Mouse (Mus musculus) testis, adult 2 months (tissue): ENCODE measurements around the gene Ccer2.

Experiments used
- CTCF ChIP-seq: fragments of 200-500 bp; IDR thresholded peaks from 2 replicates; pipeline ENCODE4 v1.5.1; 2012; ENCODE audit warnings: low read depth, mild to moderate bottlenecking, inconsistent platforms, low read length, moderate library complexity; ENCODE audit not compliant: control insufficient read depth, insufficient read depth, insufficient replicate concordance
- POLR2A ChIP-seq: fragments of 200-500 bp; IDR thresholded peaks from 2 replicates; pipeline ENCODE4 v1.6.1; 2012; ENCODE audit warnings: low read depth, mild to moderate bottlenecking, inconsistent platforms, low read length, moderate library complexity; ENCODE audit not compliant: control insufficient read depth

- no peak for TF ChIP-seq CTCF
- no peak for TF ChIP-seq POLR2A
These were observed 22.9 kb downstream of the Ccer2 start for GRCm38 (mm10) chr7:28778825-28779224.
